Mouse (Mus musculus) adrenal gland, adult (tissue): ENCODE data around the gene Scarb1.

Source experiments
- DNase-seq, 2 experiments: peaks; one replicate each; pipeline ENCODE4 v3.0.0; 2022 to 2023; ENCODE audit warnings: low spot score in 1 of 2; ENCODE audit not compliant: inconsistent age in 2 of 2

Scarb1 gene

DNA sequence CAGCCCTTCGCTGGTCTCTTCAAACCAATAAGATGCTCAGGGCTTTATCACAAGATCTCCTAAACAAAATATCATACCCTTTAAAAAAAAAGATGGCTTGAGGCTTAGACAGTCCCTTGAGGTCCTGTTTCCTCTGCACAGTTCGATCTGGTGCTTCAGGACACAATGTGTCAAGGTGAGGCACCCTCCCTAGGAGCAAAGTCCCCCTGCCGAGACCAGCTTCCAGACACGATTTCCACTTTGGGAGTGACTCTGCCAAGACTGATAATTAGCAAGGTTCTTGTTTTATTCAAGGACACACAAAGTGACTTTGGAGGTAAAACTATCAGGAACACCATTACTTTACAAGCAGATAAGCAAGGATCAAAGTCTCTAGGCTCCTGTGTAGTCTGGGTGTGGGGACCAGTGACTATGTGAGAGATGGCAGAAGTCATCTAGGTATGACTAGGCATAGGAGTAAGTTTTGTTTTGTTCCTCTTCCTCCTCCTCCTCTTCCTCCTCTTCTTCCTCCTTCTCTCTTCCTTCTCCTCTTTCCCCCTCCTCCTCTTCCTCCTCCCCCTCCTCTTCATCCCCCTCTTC lies 24.0 kb upstream of the Scarb1 start:
- DNase-seq, result no peak

- DNase-seq, result no peak
Measured at GRCm38 (mm10) chr5:125363894-125364293, 23.0 kb upstream of the Scarb1 start.

DNA sequence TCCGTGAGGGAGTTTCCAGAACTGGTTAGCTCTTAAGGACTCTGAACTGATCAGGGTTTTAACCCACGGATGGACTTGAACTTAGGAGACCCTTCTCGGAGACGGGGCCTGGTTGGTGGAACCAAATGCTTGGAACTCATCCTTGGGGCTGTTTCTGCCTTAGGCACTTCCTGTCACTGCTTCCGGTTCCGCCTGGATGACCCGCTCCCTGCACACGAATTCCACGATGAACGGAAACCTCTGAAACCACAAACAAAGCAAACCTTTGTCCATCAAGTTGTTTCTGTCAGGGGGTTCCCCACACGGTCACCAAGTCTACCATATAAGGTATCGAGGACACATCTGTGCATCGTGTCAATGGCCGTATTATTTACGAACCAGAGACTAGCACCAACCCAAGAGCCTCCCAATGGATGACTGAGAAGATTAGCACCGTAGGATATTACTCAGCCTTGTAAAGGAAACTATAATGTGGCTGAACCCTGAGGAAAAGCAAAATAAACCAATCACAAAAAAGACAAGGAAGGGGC lies 20.2 kb upstream of the Scarb1 start:
- no peak for DNase-seq

DNA sequence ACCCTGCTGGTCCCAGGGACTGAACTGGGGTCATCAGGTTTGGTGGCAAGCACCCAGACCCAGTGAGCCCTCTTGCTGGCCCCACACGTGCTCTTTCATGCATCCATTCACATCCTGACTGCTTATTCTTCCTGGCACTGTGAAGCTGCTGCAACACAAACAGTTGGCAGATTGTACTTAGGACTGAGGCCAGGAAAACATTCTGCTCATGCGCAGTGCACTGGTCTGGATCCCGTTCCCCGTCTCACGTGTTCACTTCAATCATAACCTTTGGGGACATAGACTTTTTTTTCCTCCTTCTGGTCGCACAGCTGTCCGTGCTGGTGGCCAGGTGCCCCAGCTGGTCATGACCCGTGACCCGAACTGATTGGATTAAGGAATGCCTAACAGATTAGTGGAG lies 19.7 kb upstream of the Scarb1 start:
- peak in 1 of 2 experiments; percentile 60 for DNase-seq

DNA sequence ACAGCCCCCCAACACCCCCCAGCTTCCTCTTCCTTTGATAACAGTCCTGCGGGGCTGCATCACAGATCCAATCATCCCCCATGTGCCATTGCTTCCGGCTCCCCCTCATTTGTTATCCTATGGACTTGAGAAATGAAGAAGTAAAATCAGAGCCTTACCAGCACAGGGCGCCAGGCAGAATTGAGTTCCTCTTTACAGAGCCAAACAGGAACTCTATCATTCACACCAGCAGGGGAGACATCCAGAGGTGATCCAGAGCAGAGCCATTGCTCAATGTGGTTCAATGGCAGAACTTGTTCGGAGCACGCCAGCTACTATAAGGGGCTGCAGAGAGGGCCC lies 17.3 kb upstream of the Scarb1 start:
- peak; percentile 12 to 41 for DNase-seq

- DNase-seq, result no peak
Measured at GRCm38 (mm10) chr5:125357543-125358269, 16.8 kb upstream of the Scarb1 start.

- no peak for DNase-seq
Measured at GRCm38 (mm10) chr5:125355650-125356049, 14.8 kb upstream of the Scarb1 start.

DNA sequence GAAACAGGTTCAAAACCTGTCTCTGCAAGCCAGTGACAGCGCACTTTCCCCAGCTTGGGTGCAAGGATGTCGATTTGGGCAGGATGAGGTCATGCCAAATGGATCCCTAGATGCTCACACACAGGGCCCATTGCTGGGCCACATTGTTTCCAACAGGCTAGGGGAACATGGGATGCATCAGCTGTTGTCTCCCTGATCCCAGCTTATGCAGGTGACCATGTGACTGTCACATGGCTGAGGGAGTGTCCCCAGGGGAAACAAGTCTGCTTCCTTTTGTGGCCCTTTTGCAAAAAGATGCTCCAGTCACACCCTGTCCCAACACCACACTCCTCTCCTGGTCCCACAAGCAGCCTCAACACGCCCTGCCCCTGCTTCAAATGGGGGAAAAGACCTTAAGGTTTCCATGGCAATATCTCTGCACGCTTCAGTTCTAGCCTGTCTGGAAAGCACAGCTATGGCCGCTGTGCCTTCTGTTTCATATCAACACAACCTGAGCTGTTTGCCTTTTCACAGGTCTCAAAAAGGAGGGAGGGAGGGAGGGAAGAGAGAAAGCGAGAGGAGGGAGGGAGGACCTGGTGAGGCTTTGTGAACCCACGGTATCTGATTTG lies 14.1 kb upstream of the Scarb1 start:
- DNase-seq, result no peak

DNA sequence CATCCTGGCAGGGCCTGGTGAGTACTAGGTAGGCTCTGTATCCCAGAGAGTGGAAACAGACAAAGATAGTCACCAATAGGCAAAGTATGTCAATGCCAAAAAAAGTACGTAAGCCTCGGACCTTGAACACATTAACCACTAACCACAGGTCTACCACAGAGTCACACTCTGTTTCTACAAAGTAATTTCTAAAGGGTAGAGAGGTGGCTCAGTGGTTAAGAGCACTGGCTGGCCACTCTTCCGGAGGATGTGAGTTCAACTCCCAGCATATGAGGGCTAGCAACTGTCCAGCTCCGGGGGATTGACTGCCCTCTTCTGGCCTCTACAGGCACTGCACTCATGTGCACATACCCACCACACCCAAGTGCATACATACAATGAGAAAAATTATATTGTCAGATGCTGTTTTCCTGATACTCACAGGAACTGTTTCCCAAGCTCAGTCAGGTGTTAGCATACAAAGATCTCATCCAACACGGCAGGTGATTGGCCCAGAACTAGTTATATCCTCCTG lies 11.9 kb upstream of the Scarb1 start:
- DNase-seq, result no peak

DNA sequence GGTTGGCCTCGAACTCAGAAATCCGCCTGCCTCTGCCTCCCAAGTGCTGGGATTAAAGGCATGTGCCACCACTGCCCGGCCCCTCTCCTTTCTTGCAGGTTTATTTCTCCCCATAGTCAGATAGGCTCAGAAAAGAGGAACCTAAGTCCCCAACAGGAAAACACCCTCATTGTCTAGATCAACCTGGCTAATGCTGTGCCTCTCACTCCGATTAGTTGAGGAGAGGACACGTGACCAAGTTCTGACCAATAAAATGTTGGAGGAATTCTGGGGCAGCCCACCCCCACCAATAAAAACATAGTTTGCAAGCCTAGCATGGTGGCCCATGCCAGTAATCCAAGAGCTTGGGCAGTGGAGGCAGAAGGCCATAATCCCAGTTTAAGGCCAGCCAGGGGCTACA lies 11.0 kb upstream of the Scarb1 start:
- no peak for DNase-seq

GRCm38 (mm10) chr5:125351057-125351456 lies 10.2 kb upstream of the Scarb1 start:
- peak; percentile 18 to 45 for DNase-seq

- no peak for DNase-seq
Measured at GRCm38 (mm10) chr5:125349391-125349790, 8.5 kb upstream of the Scarb1 start.

DNA sequence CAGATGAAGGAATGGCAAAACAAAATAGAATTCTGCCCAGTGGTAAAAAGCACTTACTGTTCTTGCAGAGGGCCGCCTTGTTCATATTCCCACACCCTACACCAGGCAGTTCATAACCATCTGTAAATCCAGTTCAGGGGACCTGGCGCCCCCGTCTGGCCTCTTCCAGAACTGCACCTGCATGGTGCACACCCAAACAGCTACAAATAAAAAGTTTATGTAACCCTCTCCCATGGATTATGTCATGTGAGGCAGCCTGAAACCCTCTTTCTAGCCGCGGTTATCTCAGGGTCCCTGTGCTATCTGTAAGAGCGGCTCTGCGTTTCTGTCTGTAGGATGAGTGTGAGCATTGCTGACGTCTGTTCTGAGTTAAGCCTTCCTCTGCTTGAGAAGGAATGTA lies 7.6 kb upstream of the Scarb1 start:
- DNase-seq, result peak; percentile 92 to 96

- no peak for DNase-seq
Measured at GRCm38 (mm10) chr5:125348067-125348466, 7.2 kb upstream of the Scarb1 start.

DNA sequence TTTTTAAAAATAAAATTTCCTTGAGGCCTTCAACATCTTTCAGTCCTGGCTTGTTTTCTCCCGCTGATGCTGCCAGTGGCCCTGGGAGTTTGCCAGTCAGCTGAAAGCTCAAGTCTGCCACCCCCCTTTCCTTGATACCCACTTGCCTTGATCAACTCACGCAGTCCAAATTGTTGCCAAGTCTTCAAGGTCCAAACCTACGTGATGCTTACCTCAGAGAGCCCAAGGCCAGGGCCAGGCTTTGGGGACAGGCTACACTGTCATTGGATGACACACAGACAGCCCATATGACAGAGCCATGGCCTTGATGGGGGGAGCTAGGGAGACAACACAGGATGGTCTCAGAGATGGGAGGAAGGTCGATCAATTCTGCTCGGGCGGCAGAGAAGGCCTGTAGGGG lies 3.4 kb upstream of the Scarb1 start:
- peak; percentile 94 to 96 for DNase-seq

DNA sequence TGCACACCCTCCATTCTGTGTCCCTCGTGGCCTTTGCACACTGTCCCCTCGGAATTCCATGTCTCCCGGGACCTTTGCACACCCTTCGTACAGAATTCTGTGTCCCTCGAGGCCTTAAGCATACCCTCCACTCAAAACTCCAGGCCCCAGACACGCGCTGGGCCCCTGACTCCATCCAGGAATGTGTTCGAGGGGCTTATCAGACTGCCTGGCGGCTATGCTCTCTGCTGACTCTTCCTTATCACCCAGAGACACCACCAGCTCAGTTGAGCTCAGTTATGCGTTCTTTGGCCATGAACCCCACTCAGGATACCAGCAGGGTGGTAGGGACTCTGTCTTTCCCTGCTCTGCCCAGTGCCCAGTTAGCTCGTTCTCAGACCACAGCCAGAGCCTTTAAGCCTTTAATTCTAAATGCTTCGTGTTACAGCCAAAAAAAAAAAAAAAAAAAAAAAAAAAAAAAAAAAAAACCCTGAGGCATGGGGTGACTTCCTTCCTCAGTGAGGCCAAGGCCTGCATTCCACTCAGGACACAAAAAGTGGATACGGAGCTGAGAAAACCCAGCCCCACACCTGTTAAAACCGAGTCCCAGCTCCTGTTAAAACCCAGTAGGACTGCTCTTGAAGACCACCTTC lies 681 bp upstream of the Scarb1 start:
- DNase-seq, result peak in 1 of 2 experiments; percentile 81

DNA sequence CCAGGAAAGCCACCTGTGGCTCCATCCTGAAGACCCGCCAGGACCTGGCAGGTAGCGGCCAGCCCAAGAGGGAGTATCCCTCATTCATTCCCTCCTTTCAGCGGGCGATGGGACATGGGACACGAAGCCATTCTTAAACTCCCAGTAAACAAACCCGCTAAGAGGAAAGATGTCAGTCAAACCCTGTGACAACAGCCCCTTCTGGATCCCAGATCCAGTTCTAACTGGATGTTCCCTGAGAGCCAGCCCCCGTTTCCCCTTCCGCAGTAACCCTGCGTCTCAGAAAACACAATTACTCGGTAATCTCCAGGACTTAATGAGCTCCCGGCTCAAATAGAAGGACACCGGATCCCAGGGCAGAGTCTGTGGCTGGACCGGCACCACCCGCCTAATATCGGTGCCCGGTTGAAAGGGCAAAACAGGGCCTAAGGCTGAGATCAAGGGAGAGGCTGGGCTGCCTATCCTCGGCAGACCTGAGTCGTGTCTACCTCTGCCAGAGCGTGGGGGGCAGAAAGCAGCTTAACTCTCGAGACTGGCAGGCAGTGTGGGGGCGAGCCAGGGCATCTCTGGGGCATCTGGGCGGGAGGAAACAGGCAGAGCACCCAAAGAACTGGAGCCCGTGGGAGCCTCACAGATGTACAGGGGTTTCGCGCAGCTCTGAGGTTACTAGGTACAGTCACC lies 903 bp downstream of the Scarb1 start:
- no peak for DNase-seq

DNA sequence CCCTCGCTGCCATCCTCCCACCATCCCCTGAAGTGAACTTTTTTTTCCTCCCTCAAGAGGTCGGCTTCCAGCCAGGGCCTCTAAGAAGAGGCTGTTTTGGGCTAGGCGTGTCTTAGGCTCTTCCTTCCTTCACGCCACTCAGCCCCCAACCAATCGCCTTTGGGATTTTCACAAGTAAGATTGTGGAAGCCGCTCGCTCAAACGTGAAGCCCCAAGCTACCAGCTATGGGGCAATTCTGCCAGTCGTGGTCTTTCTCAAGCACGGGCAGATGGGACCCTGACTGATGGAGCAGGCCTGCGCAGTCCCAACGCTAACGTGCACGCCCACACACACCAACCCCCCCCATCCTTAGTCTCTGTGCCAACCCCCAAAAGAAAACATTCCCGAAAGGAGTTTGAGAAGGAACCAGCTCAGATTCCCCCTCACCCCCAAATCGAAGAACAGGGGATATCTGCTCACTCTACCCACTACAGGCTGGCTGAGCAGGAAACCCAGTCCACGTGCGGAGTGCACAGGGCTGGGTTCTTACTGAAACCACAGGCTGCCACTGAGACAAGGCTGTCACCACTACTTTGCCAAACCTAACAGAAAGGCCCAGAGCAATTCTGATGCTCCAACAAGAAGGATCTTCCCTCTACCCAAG lies 1.7 kb downstream of the Scarb1 start:
- DNase-seq, result peak; percentile 70 to 87

GRCm38 (mm10) chr5:125337526-125337925 lies 3.4 kb downstream of the Scarb1 start:
- DNase-seq, result peak; percentile 20 to 63

DNA sequence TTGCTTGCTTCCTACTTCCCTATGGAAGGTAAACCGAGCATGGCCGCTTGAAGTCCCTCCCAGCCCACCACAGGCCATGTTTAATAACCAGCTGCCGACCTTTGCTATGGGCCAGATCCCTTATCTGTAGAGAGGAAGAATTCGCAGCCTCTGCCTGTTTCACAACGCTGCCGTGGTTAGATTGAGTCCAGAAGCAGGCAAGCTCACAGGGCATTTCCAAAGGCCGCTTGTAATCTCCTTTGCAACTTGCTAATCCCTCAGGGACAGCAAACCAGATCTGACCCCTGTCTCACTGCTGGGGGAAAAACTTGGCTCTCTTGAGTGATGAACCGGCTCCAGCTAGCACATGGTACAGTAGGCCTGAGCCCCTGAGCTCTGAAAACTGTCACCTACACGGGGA lies 3.9 kb downstream of the Scarb1 start:
- peak; percentile 34 to 76 for DNase-seq

DNA sequence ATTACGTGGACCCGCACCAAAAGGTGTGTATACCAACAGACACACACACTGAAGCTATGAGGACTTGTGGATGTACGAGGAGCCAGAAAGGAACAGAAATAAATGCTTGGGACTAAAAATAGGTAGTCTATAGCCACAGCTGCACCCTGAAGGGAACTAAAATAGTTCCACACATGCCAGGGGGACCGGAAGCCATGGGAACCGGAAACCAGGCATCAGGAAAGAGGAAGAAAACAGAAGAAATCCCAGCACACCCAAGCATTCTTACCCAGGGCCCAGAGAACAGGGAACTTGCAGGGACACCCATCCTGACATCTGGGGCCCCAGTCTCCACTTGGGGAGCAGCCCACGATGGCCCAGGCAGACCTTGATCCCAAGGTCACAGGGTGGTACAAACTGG lies 7.9 kb downstream of the Scarb1 start:
- DNase-seq, result no peak
